Mouse (Mus musculus): ENCODE measurements around the gene Tm4sf1.

Tm4sf1 gene

DNA sequence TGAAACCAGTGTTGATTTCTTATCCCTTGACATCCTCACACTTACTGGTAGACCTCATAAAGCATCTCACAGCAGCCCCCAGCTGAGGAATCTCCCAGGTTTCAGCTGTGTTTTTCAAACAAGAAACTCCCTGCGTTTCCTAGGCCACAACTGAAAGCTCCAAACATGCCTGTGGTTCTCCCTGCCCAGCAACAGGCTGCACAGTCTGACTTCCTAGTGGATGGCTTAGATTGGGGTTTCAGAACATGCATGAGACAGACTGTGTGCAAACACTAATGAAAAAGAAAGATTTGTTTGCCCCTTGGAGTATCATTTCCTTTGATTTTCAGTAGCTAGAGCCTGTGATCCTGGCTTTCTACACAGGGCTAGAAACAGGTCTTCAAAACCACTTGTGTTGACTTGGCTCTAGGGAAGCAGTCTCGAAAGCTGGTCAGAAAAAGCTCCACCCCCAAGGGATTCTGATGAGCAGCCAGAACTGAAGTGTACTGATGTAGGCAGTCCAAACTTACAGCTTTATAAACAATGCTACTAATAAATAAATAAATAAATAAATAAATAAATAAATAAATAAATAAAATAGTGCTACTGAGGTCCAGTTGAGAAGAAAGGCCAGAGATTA, at the start of gene Tm4sf1:
Tm4sf1 (minus strand) TSS at position 68 of the 619 bp plus-strand sequence.
- DNase-seq (ENCODE audit: low spot score): no peak

DNA sequence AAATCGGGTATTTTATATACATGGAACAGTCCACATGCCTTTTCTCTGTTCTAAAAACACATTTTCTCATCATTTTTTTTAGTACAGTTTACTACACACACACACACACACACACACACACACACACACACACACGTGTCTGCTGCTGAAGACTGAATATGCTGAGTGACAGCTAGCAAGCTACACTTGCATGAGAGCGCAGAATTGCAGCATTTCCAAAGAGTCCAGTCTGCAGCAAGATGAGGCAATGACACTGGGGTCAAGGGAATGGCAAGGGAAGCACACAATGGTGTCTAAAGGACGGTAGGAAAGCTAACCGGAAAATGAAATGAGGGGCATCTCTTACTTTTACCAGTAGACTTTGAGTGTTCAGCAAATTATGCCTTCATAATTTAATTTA, 43.0 kb upstream of the Tm4sf1 start:
- DNase-seq (ENCODE audit: low spot score): no peak

DNA sequence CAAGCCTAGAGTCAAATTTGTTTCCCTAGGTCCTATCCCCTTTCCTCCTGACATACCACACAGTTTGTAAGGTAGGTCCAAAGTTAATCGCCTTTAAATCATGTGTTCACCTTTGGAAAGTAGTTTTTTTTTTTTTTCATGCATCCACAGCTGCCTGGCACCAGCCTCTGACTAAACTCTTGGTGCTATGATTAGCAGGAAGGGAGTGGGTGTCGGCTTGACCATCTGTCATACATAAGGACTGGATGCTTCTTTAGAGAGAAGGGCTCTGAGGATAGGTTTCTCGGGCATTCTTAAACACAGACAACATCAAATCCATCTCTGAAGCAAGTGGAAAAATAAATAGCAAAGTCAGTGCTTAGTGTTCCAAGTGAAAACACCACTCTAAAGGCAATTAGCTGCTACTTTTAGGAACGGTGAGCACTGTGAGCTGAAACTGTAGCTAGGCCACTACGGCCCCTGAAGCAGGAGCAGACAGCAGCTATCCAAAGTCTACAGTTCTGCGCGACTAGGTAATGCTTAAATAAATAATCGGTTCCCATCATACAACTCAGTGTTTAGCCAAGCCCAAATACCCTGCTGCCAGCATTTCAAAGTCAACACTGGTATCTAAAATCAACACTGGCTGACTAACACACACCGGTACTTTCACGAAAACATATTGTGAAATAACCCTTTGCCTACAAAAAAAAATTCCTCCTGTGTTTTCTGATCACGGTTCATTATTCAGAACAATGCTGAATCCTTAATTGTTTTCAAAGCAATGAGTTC, 42.2 kb upstream of the Tm4sf1 start:
- DNase-seq (ENCODE audit: low spot score): no peak

DNA sequence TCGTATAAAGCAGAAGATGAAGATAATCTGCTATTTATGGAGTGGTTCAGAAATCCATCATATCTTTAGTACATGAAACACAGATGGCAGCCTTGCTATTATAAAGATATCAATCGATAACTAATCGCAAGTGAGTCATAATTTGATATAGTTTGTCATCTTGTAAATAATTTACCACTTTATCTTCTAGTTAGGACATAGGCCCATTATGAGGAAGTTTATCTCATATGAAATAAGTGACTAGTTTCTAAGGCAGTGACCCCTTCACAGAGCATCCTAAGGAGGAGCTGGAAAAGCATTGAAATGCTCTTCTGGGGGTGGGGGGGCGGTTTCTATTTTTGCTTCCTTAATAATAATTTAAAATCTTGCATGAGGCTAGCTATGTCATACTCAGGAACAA, 41.2 kb upstream of the Tm4sf1 start:
- DNase-seq (ENCODE audit: low spot score): no peak

DNA sequence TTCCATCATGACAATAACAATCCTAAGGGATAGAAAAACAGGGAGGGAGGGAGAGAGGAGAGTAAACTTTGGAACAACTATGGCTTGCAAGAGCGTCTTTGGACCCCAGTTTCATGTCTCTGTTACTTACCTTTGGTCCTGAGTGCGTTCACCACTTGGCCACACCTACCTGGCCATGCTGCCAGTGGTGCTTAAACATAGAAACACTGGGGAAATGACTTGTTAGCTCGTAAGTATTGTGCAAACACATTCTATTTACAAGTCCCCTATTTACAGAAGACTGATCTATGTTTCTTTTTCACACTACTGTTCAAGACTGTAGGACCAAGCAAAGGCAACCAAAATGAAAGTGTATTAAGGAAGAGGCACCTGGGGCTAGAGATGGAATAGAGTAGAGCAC, 39.5 kb upstream of the Tm4sf1 start:
- DNase-seq (ENCODE audit: low spot score): no peak

DNA sequence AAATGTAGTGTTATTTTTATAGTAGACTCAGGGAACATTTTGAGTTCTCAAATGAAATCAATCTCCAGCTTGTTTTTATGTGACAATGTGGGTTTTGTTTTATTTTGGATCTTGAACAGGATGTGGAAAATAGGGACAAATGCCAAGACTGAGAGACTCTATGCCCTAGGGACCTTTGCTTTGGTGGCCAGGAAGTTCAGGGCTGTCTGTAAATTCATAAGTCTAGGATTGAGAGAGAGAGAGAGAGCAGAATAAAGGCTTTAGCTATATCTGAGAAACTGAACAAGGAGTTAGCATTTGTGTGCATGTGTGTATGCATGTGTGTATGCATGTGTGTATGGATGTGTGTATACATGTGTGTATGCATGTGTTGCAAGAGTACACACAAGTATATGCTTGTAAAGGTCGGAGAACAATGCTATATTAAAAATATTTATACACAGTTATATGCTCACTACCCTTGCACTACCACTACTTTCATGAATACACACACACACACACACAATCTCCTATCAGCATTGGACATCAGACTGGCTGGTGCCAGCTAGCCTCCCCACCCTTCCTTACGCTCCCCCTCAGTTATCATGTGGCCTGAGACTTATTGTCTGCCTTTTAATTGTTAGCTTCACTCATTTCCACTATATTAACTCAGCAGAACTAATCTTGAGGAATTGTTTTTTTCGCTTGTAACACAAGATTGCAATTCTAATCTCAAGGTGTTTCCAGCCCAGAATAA, 33.5 kb upstream of the Tm4sf1 start:
- DNase-seq (ENCODE audit: low spot score): no peak

DNA sequence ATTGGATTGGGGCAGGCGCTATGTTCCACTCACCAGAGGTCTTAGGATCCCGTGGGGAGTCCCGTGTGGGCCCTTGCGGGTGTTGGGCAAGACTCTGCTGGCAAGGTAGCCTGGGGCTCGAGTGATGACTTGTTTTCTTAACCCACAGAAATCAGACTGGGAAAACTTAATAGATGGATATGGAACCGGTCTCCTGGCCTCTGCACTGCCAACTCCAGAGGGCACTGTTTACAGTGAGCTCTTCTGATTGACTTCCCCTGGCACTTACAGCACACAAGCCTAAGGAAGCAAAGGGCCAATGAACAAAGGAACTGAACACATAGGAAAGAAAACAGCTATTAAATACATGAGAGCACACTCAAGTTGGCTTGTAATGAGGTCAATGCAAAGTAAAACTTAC, 26.2 kb upstream of the Tm4sf1 start:
- no peak for DNase-seq (ENCODE audit: low spot score)

DNA sequence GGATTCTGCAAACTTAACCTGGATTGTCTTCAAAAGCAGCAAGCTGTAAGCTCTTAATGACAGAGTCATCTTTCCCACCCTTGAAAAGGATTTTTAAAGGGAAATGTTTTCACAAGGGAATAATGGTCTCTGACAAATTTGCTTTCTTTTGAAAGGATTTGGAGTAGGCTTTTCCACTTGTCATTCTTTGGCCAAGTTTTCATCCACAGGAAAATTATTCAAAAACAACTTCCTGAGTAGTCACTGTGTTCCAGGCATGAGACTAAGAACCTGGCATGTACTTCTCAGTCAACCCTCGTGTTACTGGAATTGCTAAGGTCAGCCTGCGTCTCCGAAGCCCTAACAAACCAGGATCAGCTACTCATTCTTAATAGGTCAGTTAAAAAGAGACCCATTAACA, 5.3 kb upstream of the Tm4sf1 start:
- no peak for DNase-seq (ENCODE audit: low spot score)

DNA sequence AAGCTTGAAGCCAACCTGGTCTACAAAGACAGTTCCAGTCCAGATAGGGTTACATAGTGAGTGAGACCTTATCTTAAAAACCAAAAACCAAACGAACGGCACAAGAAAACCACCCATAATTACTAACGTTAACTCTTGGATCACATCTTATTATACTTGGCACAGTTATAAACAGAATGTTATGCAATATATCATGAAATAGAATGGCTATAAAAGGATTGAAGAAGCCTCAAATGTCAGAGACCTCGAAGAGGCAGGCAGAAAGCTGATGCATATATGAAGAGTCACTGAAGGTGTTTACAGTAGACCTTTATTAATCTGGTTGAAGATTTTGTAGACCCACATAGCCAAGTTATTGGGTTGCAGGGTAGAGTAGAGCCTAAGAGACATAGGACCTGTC, 3.8 kb upstream of the Tm4sf1 start:
- no peak for DNase-seq (ENCODE audit: low spot score)

DNA sequence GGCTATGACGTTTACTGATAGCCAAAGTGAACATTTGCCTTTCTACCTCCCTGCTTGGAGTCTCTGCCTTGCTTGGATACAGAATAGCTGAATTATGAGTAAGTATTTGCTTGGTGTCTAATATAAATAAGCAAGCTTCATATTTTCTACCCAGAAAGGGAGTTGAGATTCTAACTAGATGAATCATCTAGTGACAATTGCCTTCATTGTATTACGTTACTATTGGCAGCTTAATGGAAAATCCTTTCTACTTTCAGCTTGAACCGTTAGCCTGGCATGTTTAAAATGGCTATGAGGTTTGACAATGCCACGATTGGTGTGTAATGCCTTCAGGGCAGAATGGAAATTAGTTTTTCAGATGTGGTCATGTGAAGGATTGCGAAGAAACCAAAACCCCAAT, 2.7 kb upstream of the Tm4sf1 start:
- no peak for DNase-seq (ENCODE audit: low spot score)

DNA sequence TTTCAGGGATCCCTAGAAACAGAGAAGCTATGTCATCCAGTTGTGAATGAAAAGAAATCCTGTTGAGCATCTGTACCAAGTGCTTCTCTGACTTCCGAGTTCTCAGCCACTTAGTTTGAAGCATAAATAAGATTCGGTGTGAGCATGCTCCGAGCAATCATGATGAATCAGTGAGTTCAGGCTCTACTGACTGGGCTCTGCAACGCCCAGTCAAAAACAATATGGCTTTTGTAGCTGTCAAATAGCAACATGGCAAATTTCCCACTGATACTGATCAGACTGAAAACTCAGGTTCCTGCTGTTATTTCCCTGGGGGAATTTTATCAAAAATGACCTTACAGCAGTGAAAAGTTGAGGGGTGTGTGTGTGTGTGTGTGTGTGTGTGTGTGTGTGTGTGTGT, 2.3 kb upstream of the Tm4sf1 start:
- DNase-seq (ENCODE audit: low spot score): no peak

DNA sequence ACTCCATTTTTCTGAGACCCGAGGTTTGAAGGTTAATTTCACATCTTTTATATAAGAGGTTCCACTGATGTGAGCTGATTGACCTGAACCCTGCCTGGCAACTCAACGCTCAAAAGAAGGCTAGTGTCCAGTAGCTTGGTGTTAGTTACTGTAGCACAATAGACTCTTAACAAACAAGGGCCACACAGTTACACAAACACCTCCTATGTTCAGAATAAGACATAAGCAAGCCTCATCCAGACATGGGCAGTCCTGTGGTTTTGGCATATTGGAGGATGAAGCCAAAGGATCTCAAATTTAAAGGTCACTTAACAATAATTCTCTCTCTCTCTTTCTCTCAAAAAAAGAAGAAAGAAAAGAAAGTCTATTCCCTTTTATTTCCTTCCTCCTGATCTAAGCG, 1.7 kb upstream of the Tm4sf1 start:
- DNase-seq (ENCODE audit: low spot score): no peak

DNA sequence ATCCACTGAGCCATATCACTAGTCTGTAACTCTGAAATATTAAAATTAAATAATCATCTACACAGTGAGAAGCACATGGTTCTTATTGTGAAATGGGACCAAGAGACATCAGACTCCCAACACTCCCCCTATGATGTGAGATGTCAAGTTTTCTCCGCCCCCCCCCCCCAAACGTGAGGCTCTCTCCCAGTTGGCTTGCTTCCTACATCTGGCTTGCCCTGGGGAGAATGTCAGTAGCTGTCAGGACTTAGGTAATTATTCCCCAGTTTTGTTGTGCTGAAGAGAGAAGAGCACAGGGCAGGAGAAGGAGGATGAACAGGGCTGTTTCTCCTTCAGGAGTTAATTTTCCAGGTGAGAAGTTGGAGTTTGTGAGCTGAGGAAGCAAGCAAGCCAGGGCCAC, 1.1 kb upstream of the Tm4sf1 start:
- DNase-seq (ENCODE audit: low spot score): no peak

DNA sequence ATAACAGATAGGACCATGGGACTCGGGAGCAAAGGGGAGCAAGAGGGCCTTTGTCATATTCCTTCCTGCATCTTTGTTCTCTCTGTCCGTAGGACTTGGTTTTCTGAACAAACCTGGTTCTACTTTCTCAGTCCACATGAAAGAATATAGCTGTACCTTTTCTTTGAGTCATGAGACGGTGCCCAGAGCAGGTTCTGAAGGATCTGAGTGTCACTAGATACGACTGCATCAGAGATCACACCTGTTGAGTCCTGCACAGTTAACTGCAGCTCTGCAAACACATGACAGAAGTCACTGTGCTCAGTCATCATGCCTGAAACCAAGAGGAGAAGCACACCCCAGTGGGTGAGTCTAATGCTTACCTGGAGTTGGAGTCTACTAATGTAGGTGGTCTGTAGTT, 422 bp downstream of the Tm4sf1 start:
- DNase-seq (ENCODE audit: low spot score): no peak

DNA sequence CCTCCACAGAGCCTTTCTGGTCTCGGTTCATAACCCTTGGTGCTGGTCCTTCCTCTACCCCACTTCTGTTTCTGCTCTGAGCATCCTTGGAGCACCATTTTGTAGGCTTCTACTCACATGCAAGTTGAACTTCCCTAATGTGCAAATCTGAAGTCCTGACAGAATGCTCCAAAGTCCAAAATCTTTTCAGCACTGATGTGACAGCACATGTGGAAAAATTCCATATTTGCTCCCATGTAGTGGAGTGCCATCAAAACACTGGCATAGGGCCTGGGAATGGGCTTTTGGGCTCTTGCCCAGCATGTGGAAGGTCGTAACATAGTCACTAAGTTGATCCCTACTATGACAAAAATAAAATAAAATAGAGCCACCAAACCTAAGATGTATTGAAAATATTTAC, 3.8 kb downstream of the Tm4sf1 start:
- no peak for DNase-seq (ENCODE audit: low spot score)

DNA sequence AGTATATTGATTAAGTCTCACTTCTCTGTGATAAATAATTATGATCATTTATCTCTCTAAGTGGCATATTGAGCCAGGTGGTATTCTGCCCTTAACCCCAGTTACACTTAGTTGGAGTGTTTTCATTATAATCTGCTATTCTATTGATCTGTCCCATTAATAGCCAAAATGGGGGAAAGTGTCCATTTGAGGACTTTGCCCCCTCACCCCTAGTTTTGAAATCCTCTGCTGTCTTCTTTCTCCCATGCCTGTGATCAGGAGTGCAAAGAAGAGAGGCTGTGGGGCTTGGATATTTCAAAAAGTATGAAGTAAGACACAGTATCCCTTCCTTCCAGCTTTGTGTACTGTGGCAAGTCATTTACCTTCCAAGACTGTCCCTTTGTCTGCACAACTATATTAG, 5.2 kb downstream of the Tm4sf1 start:
- DNase-seq (ENCODE audit: low spot score): no peak

DNA sequence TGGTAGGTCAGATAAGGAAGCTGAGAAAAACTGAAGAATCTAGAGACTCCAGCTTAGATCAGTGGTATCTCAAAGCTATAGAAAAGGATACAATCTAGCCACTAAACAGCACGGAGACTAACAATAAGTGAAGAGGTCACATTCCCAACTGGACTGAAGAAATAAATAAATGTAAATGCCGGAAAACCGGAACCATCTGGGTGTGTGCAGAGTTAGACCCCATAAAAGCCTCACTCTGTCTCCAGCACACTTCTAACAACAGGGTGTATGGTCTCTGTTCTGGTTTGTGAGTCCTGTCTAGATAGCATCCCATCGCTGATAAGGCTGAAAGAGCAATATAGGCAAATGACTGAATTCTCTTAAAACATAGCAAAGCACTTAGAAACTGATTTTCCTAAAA, 6.2 kb downstream of the Tm4sf1 start:
- no peak for DNase-seq (ENCODE audit: low spot score)

DNA sequence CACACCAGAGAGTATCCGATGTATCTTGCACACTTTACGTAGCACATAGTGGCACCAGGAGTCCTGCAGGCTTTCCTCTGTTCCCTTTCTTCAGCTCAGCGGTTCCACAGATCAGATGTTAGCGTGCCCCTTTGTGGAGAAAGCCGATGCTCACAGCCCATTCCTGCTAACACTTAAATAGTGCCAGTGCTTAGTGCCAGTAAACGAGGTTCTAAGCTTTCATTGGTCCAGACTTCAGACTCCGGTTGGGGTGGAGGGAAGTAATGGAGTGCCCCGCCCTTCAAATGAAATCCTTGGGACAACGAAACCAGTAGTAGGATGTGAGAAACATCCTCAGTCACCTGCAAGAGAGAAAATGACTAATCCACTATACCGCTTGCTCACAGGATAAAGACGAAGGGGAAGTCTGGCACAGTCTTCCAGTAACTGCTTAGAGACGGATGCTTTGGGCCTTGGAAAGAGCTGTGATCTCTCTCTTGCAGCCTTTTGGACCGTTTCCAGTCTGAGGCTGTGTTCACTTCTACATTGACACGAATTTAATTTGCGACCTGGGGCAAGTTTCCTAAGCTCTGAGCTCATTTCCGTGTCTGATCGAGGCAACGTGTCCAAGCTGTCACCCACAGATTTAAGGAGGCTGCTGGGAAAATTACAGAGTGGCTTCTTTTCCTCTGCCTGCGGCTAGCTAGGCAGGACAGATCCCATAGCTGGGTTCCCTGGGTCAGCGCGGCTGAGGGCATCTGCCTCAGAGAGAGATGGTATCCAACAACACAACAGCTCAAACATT, 6.9 kb downstream of the Tm4sf1 start:
- no peak for DNase-seq (ENCODE audit: low spot score)

DNA sequence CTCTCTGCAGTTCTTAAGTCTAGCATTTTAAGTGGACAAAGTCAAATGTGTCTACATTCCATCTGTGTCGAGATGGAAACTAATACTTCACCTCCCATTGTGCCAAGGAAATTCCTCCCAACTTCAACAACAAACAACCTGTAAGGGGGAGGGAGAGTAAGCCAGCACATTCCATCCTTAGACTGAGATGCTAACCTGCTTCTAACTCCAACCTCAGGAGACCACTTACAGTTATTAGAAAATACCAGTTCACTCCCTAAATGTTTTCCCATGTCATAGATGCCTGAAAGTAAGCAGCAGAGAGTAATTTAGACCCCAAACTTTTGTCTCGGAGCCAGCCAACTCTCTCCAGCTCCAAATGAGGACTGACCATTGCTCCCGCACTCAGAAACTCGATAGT, 7.9 kb downstream of the Tm4sf1 start:
- no peak for DNase-seq (ENCODE audit: low spot score)

DNA sequence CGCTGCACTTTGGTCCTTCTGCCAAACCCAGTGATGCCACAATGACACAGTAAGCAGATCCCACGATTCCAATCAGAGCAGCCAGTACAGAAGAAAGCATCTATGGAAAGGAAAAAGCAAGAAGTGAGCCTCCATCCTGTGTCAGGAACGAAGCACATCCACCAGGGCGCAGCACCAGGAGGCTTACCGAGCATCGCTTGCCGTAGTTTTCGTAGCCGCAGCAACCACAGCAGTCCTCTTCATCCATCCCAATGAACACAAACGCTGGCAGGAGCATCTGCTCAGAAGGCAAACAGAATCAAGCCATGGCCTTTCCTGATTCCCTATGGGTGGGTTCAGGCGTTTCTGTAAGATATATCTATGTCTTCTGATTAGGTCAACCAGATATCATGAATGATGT, 9.0 kb downstream of the Tm4sf1 start:
- DNase-seq (ENCODE audit: low spot score): no peak

DNA sequence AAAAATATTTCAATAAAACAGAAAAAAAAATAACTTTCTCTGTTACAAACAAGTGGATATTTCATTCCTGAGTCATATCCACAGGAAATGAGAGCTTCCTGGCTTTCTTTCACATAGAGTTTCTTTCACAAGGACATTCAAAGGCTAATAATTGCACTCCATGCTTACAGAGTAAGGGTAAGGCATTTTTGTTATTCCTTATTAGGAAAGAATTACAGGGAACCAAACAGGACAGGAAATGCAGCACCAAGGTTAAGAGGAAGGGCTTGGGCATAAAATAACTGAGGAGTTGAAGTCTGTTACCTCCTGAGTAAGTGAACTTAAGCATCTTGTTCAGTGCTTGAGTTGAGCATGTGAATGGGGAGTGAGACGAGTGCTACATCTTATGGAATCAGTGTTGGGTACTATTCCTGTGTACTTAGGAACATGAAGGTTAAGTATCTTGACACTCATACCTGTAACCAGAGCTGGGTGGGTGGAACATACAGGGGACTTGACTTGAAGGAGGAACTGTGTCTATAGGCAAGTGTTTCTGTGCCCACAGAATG, 12.8 kb downstream of the Tm4sf1 start:
- no peak for DNase-seq (ENCODE audit: low spot score)

All from T-cell, adult 2 months (primary cell).